Mouse (Mus musculus) ES-E14 (cell line): ENCODE data around the gene Esr2. TPM values are rescaled to one million over a fixed set of nuclear protein-coding genes. Genes with fewer than 3 reads are reported as not detected.
A peak's percentile ranks its signal among the peaks of the same experiment; 100 is the strongest.

Experiments used
- DNase-seq: peaks from one replicate; pipeline ENCODE4 v3.0.0-alpha.2; 2013; ENCODE audit warnings: low read depth, low spot score
- H3K27ac ChIP-seq: 2 replicates; pipeline ENCODE4 v1.5.1; 2012; ENCODE audit warnings: low read depth, mild to moderate bottlenecking, low read length, moderate library complexity, mixed read lengths; ENCODE audit not compliant: poor library complexity, insufficient read depth, severe bottlenecking
- H3K36me3 ChIP-seq: 2 replicates; pipeline ENCODE4 v1.6.1; 2012; ENCODE audit warnings: mild to moderate bottlenecking, low read length, moderate library complexity, mixed read lengths; ENCODE audit not compliant: control insufficient read depth, poor library complexity, insufficient read depth, severe bottlenecking
- H3K4me1 ChIP-seq, 2 experiments: fragments of 150-350 bp in 1 of 2; sonication (generic) in 1 of 2; 2 replicates each; pipeline ENCODE4 v1.6.1; 2012; ENCODE audit warnings: low read length in 2 of 2, mild to moderate bottlenecking in 1 of 2, mixed read lengths in 1 of 2; ENCODE audit not compliant: control insufficient read depth in 2 of 2, insufficient read depth in 2 of 2, poor library complexity in 1 of 2
- H3K4me3 ChIP-seq, 2 experiments: fragments of 150-350 bp in 1 of 2; sonication (generic) in 1 of 2; 2 replicates each; pipeline ENCODE4 v1.5.1; 2012; ENCODE audit warnings: low read length in 2 of 2, low read depth in 1 of 2, mild to moderate bottlenecking in 1 of 2, mixed read lengths in 1 of 2; ENCODE audit not compliant: insufficient read depth in 1 of 2, poor library complexity in 1 of 2, severe bottlenecking in 1 of 2
- H3K9ac ChIP-seq: 2 replicates; pipeline ENCODE4 v1.6.1; 2012; ENCODE audit warnings: low read depth, mild to moderate bottlenecking, low read length, mixed read lengths; ENCODE audit not compliant: poor library complexity, insufficient read depth, severe bottlenecking
- H3K9me3 ChIP-seq: fragments of 150-350 bp; sonication (generic); 2 replicates; pipeline ENCODE4 v1.6.1; 2012; ENCODE audit warnings: low read depth, mild to moderate bottlenecking, low read length; ENCODE audit not compliant: control insufficient read depth, insufficient read depth
- CHD2 ChIP-seq: IDR thresholded peaks from 2 replicates; pipeline ENCODE4 v1.6.1; 2014; ENCODE audit warnings: mild to moderate bottlenecking, low read depth, low read length, inconsistent platforms
- HCFC1 ChIP-seq: IDR thresholded peaks from 2 replicates; pipeline ENCODE4 v1.6.1; 2012; ENCODE audit warnings: low read length, inconsistent platforms, borderline replicate concordance; ENCODE audit not compliant: insufficient read depth
- MAFK ChIP-seq: IDR thresholded peaks from 2 replicates; pipeline ENCODE4 v1.6.1; 2014; ENCODE audit warnings: mild to moderate bottlenecking, low read depth, low read length, inconsistent platforms; ENCODE audit not compliant: insufficient read depth
- ZC3H11A ChIP-seq: IDR thresholded peaks from 2 replicates; pipeline ENCODE4 v1.6.1; 2012; ENCODE audit warnings: low read depth, mild to moderate bottlenecking, inconsistent platforms, low read length, borderline replicate concordance
- ZNF384 ChIP-seq: IDR thresholded peaks from 2 replicates; pipeline ENCODE4 v1.6.1; 2012; ENCODE audit warnings: low read depth, low read length, inconsistent platforms
- in situ Hi-C, 2 experiments: fragments of 600-800 bp; cut with MboI; formaldehyde crosslinking; loops; one replicate each; pipeline ENCODE4 v1.15.1; 2025; ENCODE audit warnings: low sequenced_read_pairs in 2 of 2, inconsistent platforms in 1 of 2; ENCODE audit not compliant: unreplicated experiment in 2 of 2
- total RNA-seq: library from RNA; depleted of rRNA; stranded (reverse); fragments of 300-350 nt; gene quantifications from 2 replicates; pipeline ENCODE4 v1.2.3, GENCODE M21; 2012

Esr2 gene
- total RNA-seq, 1 experiment: 0.22 TPM

- H3K27ac ChIP-seq: no peak overlapping the region
- H3K36me3 ChIP-seq: peaks cover 2% of the 10 kb centered on the region; the same call in 1 of the 2 replicates
- in situ Hi-C loops: no loop called here
- H3K4me1 ChIP-seq: no peaks in the 10 kb centered on the region
- no peak overlapping the region for H3K9ac ChIP-seq
- H3K4me3 ChIP-seq: peak overlapping the region; percentile 21 to 24; a peak in 3 of 4 replicates
- no peak for TF ChIP-seq HCFC1
- TF ChIP-seq ZNF384: no peak
- TF ChIP-seq MAFK: no peak
- TF ChIP-seq ZC3H11A: no peak
- TF ChIP-seq CHD2: no peak
- no peaks in the 10 kb centered on the region for H3K9me3 ChIP-seq
- no peak for DNase-seq
Observed at GRCm38 (mm10) chr12:76095117-76096035, 81.7 kb downstream of the Esr2 start.

GRCm38 (mm10) chr12:76093613-76094588, 83.2 kb downstream of the Esr2 start:
- H3K4me1 ChIP-seq: no peaks in the 10 kb centered on the region
- H3K9me3 ChIP-seq: no peaks in the 10 kb centered on the region
- no peak for DNase-seq
- H3K4me3 ChIP-seq: no peak overlapping the region
- no peak overlapping the region for H3K9ac ChIP-seq
- in situ Hi-C loops: no loop called here
- TF ChIP-seq ZC3H11A (no peak), MAFK (no peak), ZNF384 (no peak), HCFC1 (no peak)
- H3K27ac ChIP-seq: no peak overlapping the region
- H3K36me3 ChIP-seq: no peaks in the 10 kb centered on the region; the same call in 1 of the 2 replicates

- in situ Hi-C loops: no loop called here
- Histone ChIP-seq H3K9ac (no peak overlapping the region), H3K4me3 (no peak overlapping the region), H3K36me3 (no peaks in the 10 kb centered on the region; the same call in 1 of the 2 replicates), H3K9me3 (no peaks in the 10 kb centered on the region), H3K4me1 (no peaks in the 10 kb centered on the region), H3K27ac (no peak overlapping the region)
- DNase-seq: no peak
- TF ChIP-seq MAFK (no peak), CHD2 (no peak), HCFC1 (no peak), ZNF384 (no peak), ZC3H11A (no peak)
Observed at GRCm38 (mm10) chr12:76092789-76093466, 84.1 kb downstream of the Esr2 start.

GRCm38 (mm10) chr12:76087025-76087424, 90.0 kb downstream of the Esr2 start:
- H3K36me3 ChIP-seq: no peaks in the 10 kb centered on the region
- no peaks in the 10 kb centered on the region for H3K9me3 ChIP-seq
- in situ Hi-C loops: no loop called here
- H3K4me3 ChIP-seq: no peak overlapping the region
- peaks cover 0 to 14% of the 10 kb centered on the region in 2 experiments; a peak in 2 of 4 replicates for H3K4me1 ChIP-seq
- H3K9ac ChIP-seq: no peak overlapping the region
- no peak overlapping the region for H3K27ac ChIP-seq
- DNase-seq: no peak
- TF ChIP-seq CHD2: no peak
- no peak for TF ChIP-seq ZC3H11A
- TF ChIP-seq HCFC1: no peak
- no peak for TF ChIP-seq ZNF384
- TF ChIP-seq MAFK: no peak
